Mouse (Mus musculus): ENCODE data around the gene Ahnak. TPM values are rescaled to one million over a fixed set of nuclear protein-coding genes. Genes with fewer than 3 reads are reported as not detected.

The Ahnak gene
- polyA plus RNA-seq, 1 experiment, result 11.9 TPM

DNA sequence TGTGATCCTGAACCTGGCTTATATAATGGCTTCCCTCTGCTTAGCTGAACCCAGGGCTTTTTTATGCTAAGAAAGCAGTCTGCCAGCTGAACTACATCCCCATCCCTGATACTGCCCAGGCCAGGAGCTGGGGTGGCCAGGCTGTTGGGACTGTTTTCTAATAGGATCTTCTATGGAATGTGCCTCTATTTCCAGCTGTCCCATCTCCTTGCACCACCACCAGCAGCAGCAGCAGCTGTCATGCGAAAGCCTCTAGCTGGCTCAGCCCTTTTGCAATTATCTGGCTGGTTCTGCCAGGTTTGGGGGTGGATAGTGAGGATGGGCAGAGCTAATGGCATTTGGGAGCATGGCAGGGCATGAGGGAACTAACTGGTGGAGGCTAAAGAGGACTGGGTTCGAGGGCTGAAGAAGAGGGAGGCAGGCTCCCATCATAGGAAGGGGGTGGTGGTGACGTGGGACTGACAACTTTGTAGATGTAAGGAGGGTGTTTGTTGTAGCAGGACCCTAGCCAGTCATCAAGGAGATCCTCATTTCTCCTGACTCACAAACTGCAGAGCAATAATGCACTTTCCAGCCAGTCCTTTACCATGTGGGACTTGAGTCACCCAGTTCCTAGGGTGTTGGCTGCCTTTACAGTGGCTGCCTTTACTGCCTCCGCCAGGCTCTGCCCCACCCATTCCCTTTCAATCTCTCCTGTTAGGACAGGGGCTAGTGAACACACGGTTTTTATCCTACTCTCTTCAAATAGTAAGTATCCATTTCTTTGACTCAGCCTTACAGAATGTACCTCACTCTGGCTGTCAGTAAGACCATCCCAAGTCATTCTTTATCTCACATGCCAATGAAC is 6.6 kb upstream of the Ahnak start:
- TF ChIP-seq CTCF (conservative IDR thresholded peaks at IDR 0.05; ENCODE audit: insufficient read depth, insufficient read length, low read depth, low read length) (no peak), POLR2A (IDR thresholded peaks at IDR 0.05; ENCODE audit: low read depth, low read length) (no peak)
- WGBS, result 71% methylated on average over 5 of the region's 5 CpGs

DNA sequence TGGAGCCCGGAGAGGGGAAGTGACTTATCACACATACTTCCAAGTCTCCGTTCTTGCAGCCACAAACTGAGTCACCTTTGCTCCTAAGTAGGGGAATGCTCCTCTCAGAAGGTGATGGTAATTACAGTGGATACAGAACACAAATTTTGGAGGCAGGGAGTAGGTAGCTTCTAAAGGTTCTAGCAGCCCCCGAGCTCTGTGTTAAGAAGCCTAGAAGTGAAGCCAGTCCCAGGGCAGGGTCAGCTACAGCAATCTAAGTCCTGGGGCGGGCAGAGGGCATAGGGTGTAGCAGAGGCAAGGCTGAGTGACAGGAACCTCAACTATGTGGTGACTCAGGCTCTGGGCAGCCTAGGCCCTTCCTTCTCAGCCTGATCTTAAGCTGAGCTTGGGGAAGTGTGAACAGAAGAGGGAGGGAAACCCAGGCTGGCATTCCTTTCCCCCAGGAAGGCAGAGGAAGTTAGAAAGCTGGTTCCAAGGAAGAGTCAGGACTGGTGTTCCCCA is 5.9 kb upstream of the Ahnak start:
- WGBS, result 42% methylated on average over 4 of the region's 4 CpGs
- Histone ChIP-seq H3K4me3 (ENCODE audit: insufficient read depth, low read depth, low read length) (no peak overlapping the region), H3K36me3 (ENCODE audit: control insufficient read depth, insufficient read depth, low read length) (no peaks in the 10 kb centered on the region; the same call in 1 of the 2 replicates), H3K27ac (ENCODE audit: insufficient read depth, low read depth, low read length) (peak overlapping the region; percentile 17; the same call in 1 of the 2 replicates), H3K4me1 (ENCODE audit: control insufficient read depth, insufficient read depth, low read length) (peaks cover 2% of the 10 kb centered on the region; the same call in 1 of the 2 replicates), H3K27me3 (replicated peaks; ENCODE audit: control insufficient read depth, insufficient read depth, low read length) (no peaks in the 10 kb centered on the region)
- no peak for DNase-seq
- no peak for TF ChIP-seq POLR2A (IDR thresholded peaks at IDR 0.05; ENCODE audit: low read depth, low read length)
- TF ChIP-seq CTCF (conservative IDR thresholded peaks at IDR 0.05; ENCODE audit: insufficient read depth, insufficient read length, low read depth, low read length), result no peak

More for the DNA sequence above, 6.6 kb upstream of the Ahnak start:
- Histone ChIP-seq H3K27ac (ENCODE audit: insufficient read depth, low read depth, low read length) (no peak overlapping the region), H3K4me1 (ENCODE audit: control insufficient read depth, insufficient read depth, low read length) (peaks cover 2% of the 10 kb centered on the region; the same call in 1 of the 2 replicates), H3K36me3 (ENCODE audit: control insufficient read depth, insufficient read depth, low read length) (no peaks in the 10 kb centered on the region; the same call in 1 of the 2 replicates), H3K27me3 (replicated peaks; ENCODE audit: control insufficient read depth, insufficient read depth, low read length) (no peaks in the 10 kb centered on the region), H3K4me3 (ENCODE audit: insufficient read depth, low read depth, low read length) (no peak overlapping the region)
- DNase-seq, result no peak

DNA sequence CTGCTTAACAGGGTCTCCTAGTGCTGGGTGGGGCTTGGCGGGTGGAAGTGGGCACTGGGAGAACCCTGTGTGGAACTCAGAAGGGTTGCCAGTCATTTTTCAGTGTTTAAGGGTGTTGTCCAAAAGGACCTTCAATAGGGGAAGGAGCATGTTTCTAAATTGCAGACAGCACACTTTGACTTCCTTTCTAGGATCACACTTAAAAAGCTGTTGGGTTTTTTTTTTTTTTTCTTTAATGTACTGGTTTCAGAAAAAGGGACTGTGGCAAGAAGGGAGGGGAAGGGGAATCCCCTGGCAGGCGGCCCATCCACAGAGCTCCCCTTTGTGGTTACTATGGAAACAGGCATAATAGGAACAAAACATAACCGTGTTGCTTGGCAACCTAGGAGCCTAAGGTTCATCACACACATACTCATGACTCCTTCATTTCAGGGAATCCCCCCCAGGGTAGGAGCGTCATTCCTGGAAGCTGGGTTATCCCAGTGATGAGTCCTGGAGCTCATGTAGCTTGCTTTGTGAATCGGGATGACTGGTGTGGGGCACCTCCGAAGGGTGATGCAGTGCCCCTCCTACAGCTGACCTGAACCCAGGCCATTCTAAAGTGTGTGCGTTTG is 4.7 kb upstream of the Ahnak start:
- DNase-seq, result peak; percentile 63
- WGBS, result 34% methylated on average over 7 of the region's 7 CpGs

DNA sequence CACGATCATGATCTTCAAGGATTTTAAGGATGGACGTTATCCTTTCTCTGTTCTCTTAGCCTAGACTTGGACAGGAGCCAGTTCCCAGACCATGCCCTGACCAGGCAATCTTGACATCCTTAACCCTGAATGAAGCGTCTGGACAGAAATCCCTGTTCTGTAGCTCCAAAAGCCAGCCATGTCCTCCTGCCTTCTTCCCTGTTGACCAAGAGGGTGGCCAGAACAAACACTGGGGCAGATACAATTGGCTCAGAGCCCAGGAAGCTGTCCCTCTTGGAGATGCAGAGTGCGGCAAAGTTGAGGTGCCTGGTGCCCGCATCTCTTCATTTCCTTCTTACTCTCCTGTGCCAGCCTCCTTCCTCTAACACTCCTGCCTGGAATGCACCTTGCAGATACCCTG is 3.2 kb upstream of the Ahnak start:
- Histone ChIP-seq H3K4me1 (ENCODE audit: control insufficient read depth, insufficient read depth, low read length) (peaks cover 4% of the 10 kb centered on the region; the same call in 1 of the 2 replicates), H3K27ac (ENCODE audit: insufficient read depth, low read depth, low read length) (no peak overlapping the region), H3K27me3 (replicated peaks; ENCODE audit: control insufficient read depth, insufficient read depth, low read length) (no peaks in the 10 kb centered on the region), H3K4me3 (ENCODE audit: insufficient read depth, low read depth, low read length) (no peak overlapping the region), H3K36me3 (ENCODE audit: control insufficient read depth, insufficient read depth, low read length) (no peaks in the 10 kb centered on the region)
- WGBS, result 51% methylated on average over 5 of the region's 5 CpGs
- TF ChIP-seq CTCF (conservative IDR thresholded peaks at IDR 0.05; ENCODE audit: insufficient read depth, insufficient read length, low read depth, low read length), result no peak
- no peak for TF ChIP-seq POLR2A (IDR thresholded peaks at IDR 0.05; ENCODE audit: low read depth, low read length)
- peak; percentile 39 for DNase-seq

More for the DNA sequence above, 4.7 kb upstream of the Ahnak start:
- TF ChIP-seq CTCF (conservative IDR thresholded peaks at IDR 0.05; ENCODE audit: insufficient read depth, insufficient read length, low read depth, low read length) (no peak), POLR2A (IDR thresholded peaks at IDR 0.05; ENCODE audit: low read depth, low read length) (no peak)
- Histone ChIP-seq H3K4me3 (ENCODE audit: insufficient read depth, low read depth, low read length) (no peak overlapping the region), H3K4me1 (ENCODE audit: control insufficient read depth, insufficient read depth, low read length) (peaks cover 4% of the 10 kb centered on the region; the same call in 1 of the 2 replicates), H3K27ac (ENCODE audit: insufficient read depth, low read depth, low read length) (no peak overlapping the region), H3K27me3 (replicated peaks; ENCODE audit: control insufficient read depth, insufficient read depth, low read length) (no peaks in the 10 kb centered on the region), H3K36me3 (ENCODE audit: control insufficient read depth, insufficient read depth, low read length) (no peaks in the 10 kb centered on the region)

DNA sequence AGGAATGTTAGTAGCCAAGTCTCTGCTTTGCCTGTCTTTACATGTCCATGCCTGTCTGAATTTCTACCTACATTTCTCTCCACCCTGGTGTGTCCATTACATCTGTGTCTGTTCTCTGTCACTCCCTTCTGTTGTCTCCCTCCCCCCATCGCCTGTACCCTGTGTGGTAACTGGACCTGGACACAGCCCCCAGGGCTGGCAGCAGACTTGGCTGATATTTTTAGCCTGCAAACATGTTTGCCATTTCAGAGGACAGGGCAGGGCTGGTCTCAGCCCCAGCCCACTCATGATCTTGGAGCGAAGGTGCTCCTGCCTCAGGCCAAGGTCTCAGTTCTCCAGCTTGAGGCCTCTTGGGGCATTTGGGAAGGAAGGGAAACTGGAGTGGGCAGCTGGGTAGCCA is 1.3 kb upstream of the Ahnak start:
- H3K27me3 ChIP-seq (replicated peaks; ENCODE audit: control insufficient read depth, insufficient read depth, low read length), result no peaks in the 10 kb centered on the region
- H3K4me1 ChIP-seq (ENCODE audit: control insufficient read depth, insufficient read depth, low read length), result peaks cover 17% of the 10 kb centered on the region; the same call in 1 of the 2 replicates
- TF ChIP-seq CTCF (conservative IDR thresholded peaks at IDR 0.05; ENCODE audit: insufficient read depth, insufficient read length, low read depth, low read length), result no peak
- TF ChIP-seq POLR2A (IDR thresholded peaks at IDR 0.05; ENCODE audit: low read depth, low read length), result no peak
- 75% methylated on average over 2 of the region's 2 CpGs for WGBS
- H3K27ac ChIP-seq (ENCODE audit: insufficient read depth, low read depth, low read length), result no peak overlapping the region
- no peak for DNase-seq
- no peak overlapping the region for H3K4me3 ChIP-seq (ENCODE audit: insufficient read depth, low read depth, low read length)
- H3K36me3 ChIP-seq (ENCODE audit: control insufficient read depth, insufficient read depth, low read length), result no peaks in the 10 kb centered on the region

DNA sequence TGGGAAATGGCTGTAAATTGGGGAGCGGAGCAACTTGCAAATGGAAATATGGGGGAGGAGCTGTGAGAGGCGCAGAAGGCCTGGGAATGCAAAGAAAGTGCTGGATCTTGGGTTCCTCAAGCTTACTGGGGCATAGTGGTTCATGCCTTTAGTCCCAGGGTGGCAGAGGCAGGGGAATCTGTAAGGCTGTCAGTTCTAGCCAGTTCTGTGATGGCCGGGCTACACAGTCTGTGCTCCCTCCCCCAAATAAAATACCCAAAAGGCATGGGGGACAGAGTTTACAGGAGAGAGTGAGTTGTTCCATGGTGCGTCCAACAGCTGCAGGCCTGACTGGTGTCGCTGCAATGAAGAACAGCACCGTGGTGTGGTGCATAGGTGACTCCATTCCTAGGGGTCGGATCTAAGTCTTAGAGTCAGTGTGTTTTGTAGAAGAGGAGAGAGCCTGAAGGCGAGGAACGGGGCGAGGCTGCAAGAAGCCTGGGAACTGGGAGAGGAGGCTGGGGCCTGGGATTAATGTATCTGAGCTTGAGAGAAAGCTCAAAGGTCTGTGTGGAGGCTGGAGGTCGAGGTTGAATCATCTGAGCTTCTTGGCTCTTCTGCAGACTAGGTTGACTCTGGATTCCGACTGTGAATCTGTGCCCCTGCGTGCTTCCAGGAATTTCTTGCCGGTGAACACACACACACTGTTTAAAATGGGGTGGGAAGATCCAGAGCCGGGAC is 578 bp upstream of the Ahnak start:
- Histone ChIP-seq H3K4me3 (ENCODE audit: insufficient read depth, low read depth, low read length) (peak overlapping the region; percentile 97), H3K36me3 (ENCODE audit: control insufficient read depth, insufficient read depth, low read length) (no peaks in the 10 kb centered on the region), H3K27me3 (replicated peaks; ENCODE audit: control insufficient read depth, insufficient read depth, low read length) (no peaks in the 10 kb centered on the region), H3K4me1 (ENCODE audit: control insufficient read depth, insufficient read depth, low read length) (peaks cover 17% of the 10 kb centered on the region; the same call in 1 of the 2 replicates), H3K27ac (ENCODE audit: insufficient read depth, low read depth, low read length) (0 out of 2 replicates have a peak overlapping the region, but pooled peaks have one; percentile 17)
- peak; percentile 82 for DNase-seq
- TF ChIP-seq CTCF (conservative IDR thresholded peaks at IDR 0.05; ENCODE audit: insufficient read depth, insufficient read length, low read depth, low read length) (no peak), POLR2A (IDR thresholded peaks at IDR 0.05; ENCODE audit: low read depth, low read length) (no peak)
- 38% methylated on average over 15 of the region's 15 CpGs for WGBS
